Mouse (Mus musculus) MEL (cell line): ENCODE data around the gene Fer. TPM values are rescaled to one million over a fixed set of nuclear protein-coding genes. Genes with fewer than 3 reads are reported as not detected.

Source experiments
- DNase-seq: peaks from one replicate; pipeline ENCODE4 v3.0.0; 2011; ENCODE audit warnings: low read depth, low spot score
- H3K27ac ChIP-seq: 2 replicates; pipeline ENCODE4 v1.5.1; 2012; ENCODE audit warnings: low read depth, mild to moderate bottlenecking, control low read depth, low read length, moderate library complexity; ENCODE audit not compliant: control insufficient read depth
- H3K27me3 ChIP-seq, 2 experiments: fragments of 150-350 bp in 1 of 2; sonication (generic) in 1 of 2; 2 replicates each; pipeline ENCODE4 v1.6.1; 2012; ENCODE audit warnings: low read length in 2 of 2, mild to moderate bottlenecking in 2 of 2, improper control_type of control experiment in 1 of 2, moderate library complexity in 1 of 2; ENCODE audit not compliant: insufficient read depth in 2 of 2, control insufficient read depth in 1 of 2
- H3K36me3 ChIP-seq, 2 experiments: 2 replicates each; pipeline ENCODE4 v1.6.1; 2012 to 2014; ENCODE audit warnings: low read length in 2 of 2, improper control_type of control experiment in 1 of 2, inconsistent platforms in 1 of 2, mild to moderate bottlenecking in 1 of 2; ENCODE audit not compliant: insufficient read depth in 2 of 2, control insufficient read depth in 1 of 2
- H3K4me1 ChIP-seq, 2 experiments: fragments of 150-350 bp in 1 of 2; sonication (generic) in 1 of 2; 2 replicates each; pipeline ENCODE4 v1.6.1; 2012; ENCODE audit warnings: low read length in 2 of 2, improper control_type of control experiment in 1 of 2, mild to moderate bottlenecking in 1 of 2; ENCODE audit not compliant: insufficient read depth in 2 of 2, control insufficient read depth in 1 of 2
- H3K4me3 ChIP-seq, 2 experiments: fragments of 150-350 bp in 1 of 2; sonication (generic) in 1 of 2; 2 replicates each; pipeline ENCODE4 v1.5.1; 2012; ENCODE audit warnings: low read depth in 2 of 2, low read length in 2 of 2, mild to moderate bottlenecking in 2 of 2, moderate library complexity in 2 of 2, control low read depth in 1 of 2, improper control_type of control experiment in 1 of 2; ENCODE audit not compliant: control insufficient read depth in 1 of 2, insufficient read depth in 1 of 2
- H3K79me2 ChIP-seq: 2 replicates; pipeline ENCODE4 v1.6.1; 2012; ENCODE audit warnings: mild to moderate bottlenecking, low read length, moderate library complexity; ENCODE audit not compliant: control insufficient read depth, poor library complexity, insufficient read depth
- H3K9ac ChIP-seq: 2 replicates; pipeline ENCODE4 v1.6.1; 2012; ENCODE audit warnings: low read depth, mild to moderate bottlenecking, control low read depth, low read length, moderate library complexity; ENCODE audit not compliant: control insufficient read depth, poor library complexity, severe bottlenecking
- H3K9me3 ChIP-seq: fragments of 150-350 bp; sonication (generic); replicated peaks from 2 replicates; pipeline ENCODE4 v1.6.1; 2012; ENCODE audit warnings: mild to moderate bottlenecking, low read length, improper control_type of control experiment, moderate library complexity; ENCODE audit not compliant: insufficient read depth
- BHLHE40 ChIP-seq: IDR thresholded peaks from 2 replicates; pipeline ENCODE4 v1.6.1; 2012; ENCODE audit warnings: low read depth, mild to moderate bottlenecking, inconsistent platforms, low read length, improper control_type of control experiment, borderline replicate concordance
- CHD1 ChIP-seq: IDR thresholded peaks from 2 replicates; pipeline ENCODE4 v1.6.1; 2012; ENCODE audit warnings: low read depth, mild to moderate bottlenecking, inconsistent platforms, low read length, improper control_type of control experiment
- E2F4 ChIP-seq: IDR thresholded peaks from 2 replicates; pipeline ENCODE4 v1.6.1; 2011; ENCODE audit warnings: low read depth, low read length, improper control_type of control experiment, borderline replicate concordance
- GABPA ChIP-seq: IDR thresholded peaks from 2 replicates; pipeline ENCODE4 v1.6.1; 2012; ENCODE audit warnings: low read depth, mild to moderate bottlenecking, inconsistent platforms, low read length, improper control_type of control experiment, moderate library complexity
- HCFC1 ChIP-seq: IDR thresholded peaks from 2 replicates; pipeline ENCODE4 v1.6.1; 2012; ENCODE audit warnings: low read depth, mild to moderate bottlenecking, inconsistent platforms, low read length, improper control_type of control experiment, moderate library complexity
- JUND ChIP-seq: IDR thresholded peaks from 2 replicates; pipeline ENCODE4 v1.6.1; 2011; ENCODE audit warnings: low read depth, mild to moderate bottlenecking, improper control_type of control experiment, low read length
- MAFK ChIP-seq: IDR thresholded peaks from 2 replicates; pipeline ENCODE4 v1.6.1; 2011; ENCODE audit warnings: low read depth, mild to moderate bottlenecking, low read length, improper control_type of control experiment, borderline replicate concordance
- MAX ChIP-seq: IDR thresholded peaks from 2 replicates; pipeline ENCODE4 v1.6.1; 2011; ENCODE audit warnings: low read length, improper control_type of control experiment
- MEF2A ChIP-seq: IDR thresholded peaks from 2 replicates; pipeline ENCODE4 v1.6.1; 2014; ENCODE audit warnings: low read depth, mild to moderate bottlenecking, inconsistent platforms, low read length, improper control_type of control experiment; ENCODE audit not compliant: poor library complexity, insufficient replicate concordance, severe bottlenecking; ENCODE audit errors: extremely low read depth
- MXI1 ChIP-seq: IDR thresholded peaks from 2 replicates; pipeline ENCODE4 v1.6.1; 2011; ENCODE audit warnings: mild to moderate bottlenecking, low read depth, low read length, improper control_type of control experiment
- MYB ChIP-seq: IDR thresholded peaks from 2 replicates; pipeline ENCODE4 v1.6.1; 2011; ENCODE audit warnings: mild to moderate bottlenecking, low read depth, low read length, improper control_type of control experiment
- MYC ChIP-seq: IDR thresholded peaks from 2 replicates; pipeline ENCODE4 v1.6.1; 2011; ENCODE audit warnings: low read depth, mild to moderate bottlenecking, low read length, improper control_type of control experiment, moderate library complexity
- NELFE ChIP-seq: IDR thresholded peaks from 2 replicates; pipeline ENCODE4 v1.6.1; 2011; ENCODE audit warnings: low read depth, low read length, improper control_type of control experiment
- POLR2A ChIP-seq, 2 experiments: IDR thresholded peaks; 2 replicates each; pipeline ENCODE4 v1.6.1; 2011 to 2012; ENCODE audit warnings: low read length in 2 of 2, mild to moderate bottlenecking in 2 of 2, control low read depth in 1 of 2, improper control_type of control experiment in 1 of 2, low read depth in 1 of 2, moderate library complexity in 1 of 2; ENCODE audit not compliant: control insufficient read depth in 1 of 2, insufficient read depth in 1 of 2, poor library complexity in 1 of 2
- POLR2AphosphoS2 ChIP-seq: IDR thresholded peaks from 2 replicates; pipeline ENCODE4 v1.6.1; 2011; ENCODE audit warnings: low read length, improper control_type of control experiment
- POLR2AphosphoS5 ChIP-seq: IDR thresholded peaks from 2 replicates; pipeline ENCODE4 v1.6.1; 2012; ENCODE audit warnings: low read depth, borderline replicate concordance, mild to moderate bottlenecking, inconsistent platforms, low read length, moderate library complexity, mixed read lengths
- RAD21 ChIP-seq: IDR thresholded peaks from 2 replicates; pipeline ENCODE4 v1.6.1; 2011; ENCODE audit warnings: mild to moderate bottlenecking, low read depth, low read length, improper control_type of control experiment
- SIN3A ChIP-seq: IDR thresholded peaks from 2 replicates; pipeline ENCODE4 v1.6.1; 2012; ENCODE audit warnings: low read length, improper control_type of control experiment, inconsistent platforms
- UBTF ChIP-seq: IDR thresholded peaks from 2 replicates; pipeline ENCODE4 v1.6.1; 2012; ENCODE audit warnings: low read depth, mild to moderate bottlenecking, inconsistent platforms, low read length, improper control_type of control experiment, moderate library complexity, borderline replicate concordance; ENCODE audit not compliant: insufficient read depth
- USF1 ChIP-seq: IDR thresholded peaks from 2 replicates; pipeline ENCODE4 v1.6.1; 2014; ENCODE audit warnings: low read depth, mild to moderate bottlenecking, inconsistent platforms, low read length, improper control_type of control experiment, moderate library complexity
- polyA plus RNA-seq, 2 experiments: library from polyadenylated mRNA; stranded (reverse) in 1 of 2; unstranded in 1 of 2; fragments of >175 nt in 1 of 2; fragments of >200 nt in 1 of 2; gene quantifications; 2 replicates each; pipeline versions ENCODE4 v1.2.1 to v1.2.4; 2012; ENCODE audit warnings: low replicate concordance in 2 of 2, low read depth in 1 of 2; ENCODE audit not compliant: insufficient read length in 2 of 2, insufficient read depth in 1 of 2, missing spikeins in 1 of 2
- total RNA-seq: library from RNA; depleted of rRNA; stranded (reverse); fragments of 300-350 nt; gene quantifications from 2 replicates; pipeline ENCODE4 v1.2.3, GENCODE M21; 2012

The Fer gene
- total and polyA plus RNA-seq, 3 experiments, result 8.5 to 11.2 TPM; not detected in 1

GRCm38 (mm10) chr17:64109871-64110270 lies 247.0 kb downstream of the Fer start:
- Histone ChIP-seq H3K9ac (no peak overlapping the region), H3K4me1 (no peaks in the 10 kb centered on the region; a peak in 1 of 4 replicates), H3K36me3 (no peaks in the 10 kb centered on the region; a peak in 1 of 4 replicates), H3K27me3 (no peaks in the 10 kb centered on the region)
- no peak for DNase-seq
- no peak for TF ChIP-seq BHLHE40
- no peak for TF ChIP-seq SIN3A
- no peak for TF ChIP-seq GABPA
- no peak for TF ChIP-seq MAFK
- TF ChIP-seq, all 39 proteins: peak for 0
- no peak overlapping the region for H3K4me3 ChIP-seq
- H3K27ac ChIP-seq, result no peak overlapping the region
- H3K79me2 ChIP-seq, result no peaks in the 10 kb centered on the region
- H3K9me3 ChIP-seq, result no peaks in the 10 kb centered on the region

- no peaks in the 10 kb centered on the region for H3K4me1 ChIP-seq
- H3K9me3 ChIP-seq, result no peaks in the 10 kb centered on the region
- H3K27ac ChIP-seq, result no peak overlapping the region
- H3K36me3 ChIP-seq, result no peaks in the 10 kb centered on the region; a peak in 1 of 4 replicates
- H3K4me3 ChIP-seq, result no peak overlapping the region
- TF ChIP-seq MAX, result no peak
- TF ChIP-seq MYC, result no peak
- TF ChIP-seq HCFC1, result no peak
- TF ChIP-seq MYB, result no peak
- no peak for TF ChIP-seq E2F4
- no peak for TF ChIP-seq NELFE
- TF ChIP-seq MEF2A, result no peak
- TF ChIP-seq USF1, result no peak
- TF ChIP-seq RAD21, result no peak
- no peak for TF ChIP-seq JUND
- TF ChIP-seq CHD1, result no peak
- H3K9ac ChIP-seq, result no peak overlapping the region
- no peaks in the 10 kb centered on the region for H3K27me3 ChIP-seq
- no peak for DNase-seq
- no peaks in the 10 kb centered on the region for H3K79me2 ChIP-seq
Observed at GRCm38 (mm10) chr17:64113625-64114024, 250.8 kb downstream of the Fer start.

- Histone ChIP-seq H3K27me3 (no peaks in the 10 kb centered on the region), H3K4me3 (no peak overlapping the region), H3K27ac (no peak overlapping the region), H3K36me3 (no peaks in the 10 kb centered on the region; a peak in 1 of 4 replicates), H3K9me3 (no peaks in the 10 kb centered on the region), H3K9ac (no peak overlapping the region), H3K4me1 (no peaks in the 10 kb centered on the region), H3K79me2 (no peaks in the 10 kb centered on the region)
- no peak for TF ChIP-seq POLR2AphosphoS2
- TF ChIP-seq POLR2A (IDR thresholded peaks at IDR 0.05; ENCODE audit: control insufficient read depth in 1 of 2, insufficient read depth in 1 of 2, low read depth in 1 of 2, low read length in 2 of 2, poor library complexity in 1 of 2), result no peak
- no peak for TF ChIP-seq POLR2AphosphoS5
- TF ChIP-seq UBTF, result no peak
- no peak for TF ChIP-seq BHLHE40
- TF ChIP-seq MXI1, result no peak
- no peak for TF ChIP-seq MAX
- DNase-seq, result no peak
Observed at GRCm38 (mm10) chr17:64116762-64117161, 253.9 kb downstream of the Fer start.
